Mouse (Mus musculus) kidney, postnatal 0 days (tissue): ENCODE measurements around the gene Lin52. TPM values are rescaled to one million over a fixed set of nuclear protein-coding genes. Genes with fewer than 3 reads are reported as not detected.

Source experiments
- ATAC-seq: fragments of 200-750 bp; cut with Nextera tagmentation; replicated peaks from 2 replicates; pipeline ENCODE4 v1.8.0; 2017; ENCODE audit warnings: low read depth, moderate number of reproducible peaks, moderate TSS enrichment, moderate library complexity; ENCODE audit not compliant: low FRiP score
- DNase-seq: peaks from one replicate; pipeline ENCODE4 v3.0.0-alpha.2; 2016; ENCODE audit warnings: low spot score
- H3K27ac ChIP-seq: fragments of 300-500 bp; sonication (generic); 2 replicates; pipeline ENCODE4 v1.5.1; 2014; ENCODE audit warnings: mild to moderate bottlenecking
- H3K27me3 ChIP-seq: fragments of 300-500 bp; sonication (generic); 2 replicates; pipeline ENCODE4 v1.6.1; 2014; ENCODE audit warnings: low read length, mixed read lengths; ENCODE audit not compliant: insufficient read depth
- H3K36me3 ChIP-seq: fragments of 300-500 bp; sonication (generic); 2 replicates; pipeline ENCODE4 v1.6.1; 2014; ENCODE audit warnings: low read length, mixed read lengths; ENCODE audit not compliant: insufficient read depth
- H3K4me1 ChIP-seq: fragments of 300-500 bp; sonication (generic); replicated peaks from 2 replicates; pipeline ENCODE4 v1.6.1; 2014; ENCODE audit warnings: antibody characterized with exemption, low read length, mixed read lengths; ENCODE audit not compliant: insufficient read depth
- H3K4me2 ChIP-seq: fragments of 300-500 bp; sonication (generic); 2 replicates; pipeline ENCODE4 v1.6.1; 2014; ENCODE audit warnings: mild to moderate bottlenecking, low read length, moderate library complexity, mixed read lengths
- H3K4me3 ChIP-seq: fragments of 300-500 bp; sonication (generic); replicated peaks from 2 replicates; pipeline ENCODE4 v1.5.1; 2014; ENCODE audit warnings: low read depth, low read length
- H3K9ac ChIP-seq: fragments of 300-500 bp; sonication (generic); 2 replicates; pipeline ENCODE4 v1.6.1; 2014; ENCODE audit warnings: low read depth, low read length
- H3K9me3 ChIP-seq: fragments of 300-500 bp; sonication (generic); replicated peaks from 2 replicates; pipeline ENCODE4 v1.6.1; 2016; ENCODE audit warnings: low read length, inconsistent platforms, mixed read lengths
- CTCF ChIP-seq: IDR thresholded peaks from 2 replicates; pipeline ENCODE4 v1.5.1; 2016; ENCODE audit warnings: antibody characterized with exemption, low read depth, mild to moderate bottlenecking, moderate library complexity
- WGBS: fragments of 180-500 bp; shearing (Covaris S2); extraction: QIAGEN DNeasy Blood & Tissue Kit; methylation state at CpG from one replicate; pipeline ENCODE4 v1.1.7; 2014; 5-methylcytosine and 5-hydroxymethylcytosine counted together
- polyA plus RNA-seq: library from polyadenylated mRNA; unstranded; fragments of >200 nt; fragmentation: Nextera tagmentation; extraction: Ambion mirVana; gene quantifications from 2 replicates; pipeline ENCODE4 v1.2.1, GENCODE M21; 2015

Gene Lin52
- polyA plus RNA-seq, 1 experiment from 2014 or later = 18.7 TPM

GRCm38 (mm10) chr12:84482778-84483585 lies 31.8 kb downstream of the Lin52 start:
- no peaks in the 10 kb centered on the region for H3K4me1 ChIP-seq
- WGBS = 41% methylated on average over 14 of the region's 14 CpGs
- H3K4me3 ChIP-seq = no peak overlapping the region
- H3K9ac ChIP-seq = no peak overlapping the region
- no peaks in the 10 kb centered on the region for H3K36me3 ChIP-seq
- no peaks in the 10 kb centered on the region for H3K27me3 ChIP-seq
- no peak for TF ChIP-seq CTCF
- H3K27ac ChIP-seq = no peak overlapping the region
- ATAC-seq = no peak
- H3K9me3 ChIP-seq = no peaks in the 10 kb centered on the region
- DNase-seq = peak; percentile 59
- no peak overlapping the region for H3K4me2 ChIP-seq

GRCm38 (mm10) chr12:84487324-84488056 lies 36.3 kb downstream of the Lin52 start:
- Histone ChIP-seq H3K9ac (no peak overlapping the region), H3K9me3 (no peaks in the 10 kb centered on the region), H3K4me2 (no peak overlapping the region), H3K4me3 (no peak overlapping the region), H3K36me3 (no peaks in the 10 kb centered on the region), H3K4me1 (no peaks in the 10 kb centered on the region), H3K27ac (no peak overlapping the region), H3K27me3 (no peaks in the 10 kb centered on the region)
- 16% methylated on average over 8 of the region's 8 CpGs for WGBS
- TF ChIP-seq CTCF = no peak
- peak; percentile 68 for DNase-seq
- ATAC-seq = no peak; the same call in 1 of the 2 replicates

- 94% methylated on average over 1 of the region's 1 CpGs for WGBS
- no peak for TF ChIP-seq CTCF
- no peak for ATAC-seq
These were observed 45.6 kb downstream of the Lin52 start for GRCm38 (mm10) chr12:84496795-84497194.

GRCm38 (mm10) chr12:84500528-84501263 lies 49.5 kb downstream of the Lin52 start:
- WGBS = 81% methylated on average over 8 of the region's 8 CpGs
- no peaks in the 10 kb centered on the region for H3K27me3 ChIP-seq
- no peak overlapping the region for H3K4me2 ChIP-seq
- H3K9me3 ChIP-seq = no peaks in the 10 kb centered on the region
- H3K27ac ChIP-seq = no peak overlapping the region
- no peak for TF ChIP-seq CTCF
- ATAC-seq = no peak
- H3K36me3 ChIP-seq = 0 out of 2 replicates have a peak, but pooled peaks cover 3% of the 10 kb centered on the region
- no peak overlapping the region for H3K9ac ChIP-seq
- no peaks in the 10 kb centered on the region for H3K4me1 ChIP-seq
- DNase-seq = no peak
- H3K4me3 ChIP-seq = no peak overlapping the region

More at GRCm38 (mm10) chr12:84496795-84497194, 45.6 kb downstream of the Lin52 start:
- no peak overlapping the region for H3K27ac ChIP-seq
- no peak overlapping the region for H3K4me2 ChIP-seq
- H3K9ac ChIP-seq = no peak overlapping the region
- H3K4me3 ChIP-seq = no peak overlapping the region
- no peaks in the 10 kb centered on the region for H3K27me3 ChIP-seq
- DNase-seq = no peak
- no peaks in the 10 kb centered on the region for H3K9me3 ChIP-seq
- H3K4me1 ChIP-seq = no peaks in the 10 kb centered on the region
- 0 out of 2 replicates have a peak, but pooled peaks cover 3% of the 10 kb centered on the region for H3K36me3 ChIP-seq

GRCm38 (mm10) chr12:84501278-84501677 lies 50.1 kb downstream of the Lin52 start:
- Histone ChIP-seq H3K4me2 (no peak overlapping the region), H3K9ac (no peak overlapping the region), H3K36me3 (0 out of 2 replicates have a peak, but pooled peaks cover 3% of the 10 kb centered on the region), H3K27ac (no peak overlapping the region), H3K4me3 (no peak overlapping the region), H3K9me3 (no peaks in the 10 kb centered on the region), H3K4me1 (no peaks in the 10 kb centered on the region), H3K27me3 (no peaks in the 10 kb centered on the region)
- TF ChIP-seq CTCF = no peak
- DNase-seq (no peak), ATAC-seq (no peak)
- 79% methylated on average over 4 of the region's 4 CpGs for WGBS

GRCm38 (mm10) chr12:84506856-84507255 lies 55.6 kb downstream of the Lin52 start:
- no peaks in the 10 kb centered on the region for H3K36me3 ChIP-seq
- TF ChIP-seq CTCF = no peak
- H3K4me2 ChIP-seq = no peak overlapping the region
- no peaks in the 10 kb centered on the region for H3K9me3 ChIP-seq
- 94% methylated on average over 4 of the region's 4 CpGs for WGBS
- no peak overlapping the region for H3K27ac ChIP-seq
- no peaks in the 10 kb centered on the region for H3K4me1 ChIP-seq
- no peaks in the 10 kb centered on the region for H3K27me3 ChIP-seq
- no peak overlapping the region for H3K4me3 ChIP-seq
- no peak for ATAC-seq
- H3K9ac ChIP-seq = no peak overlapping the region
- no peak for DNase-seq
